Mouse (Mus musculus) kidney, postnatal 4 days (tissue): ENCODE results near the gene Polg.

ENCODE experiments used
- DNase-seq, 2 experiments: peaks; one replicate each; pipeline ENCODE4 v3.0.0; 2021; ENCODE audit warnings: mixed read lengths in 2 of 2

Polg gene

DNA sequence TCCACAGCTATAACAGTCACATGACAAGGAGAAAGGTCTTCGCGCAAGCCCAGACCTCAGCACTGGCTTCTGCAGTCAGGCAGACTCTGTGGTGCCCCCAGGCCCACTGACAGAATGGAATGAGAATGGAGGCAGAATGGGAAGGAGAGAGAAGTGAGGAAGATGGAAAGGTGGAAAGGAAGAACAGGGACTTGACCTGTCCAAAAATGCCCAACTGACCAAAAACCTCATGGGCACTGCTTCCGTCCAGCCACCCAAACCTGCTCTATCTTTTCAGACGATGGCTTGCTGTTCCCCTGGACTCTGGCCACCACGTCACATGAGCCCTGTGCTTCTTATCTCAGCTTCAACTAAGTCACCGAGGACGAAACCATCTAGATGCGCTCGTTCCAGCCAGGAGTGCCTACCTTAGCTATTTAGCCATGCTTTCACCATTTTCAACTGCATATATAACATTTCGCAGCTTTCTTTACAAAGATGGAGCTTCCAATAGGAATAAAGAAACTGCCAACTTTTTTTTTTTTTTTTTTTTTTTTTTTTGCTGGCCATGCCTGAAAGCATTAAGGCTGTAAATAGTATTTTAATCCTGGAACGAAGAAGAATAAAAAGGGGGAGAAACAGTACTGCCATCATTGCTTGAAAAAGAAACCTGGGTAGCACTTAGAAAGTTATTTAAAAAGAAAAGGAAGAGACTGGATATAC is 2.6 kb downstream of the Polg start:
- no peak for DNase-seq

DNA sequence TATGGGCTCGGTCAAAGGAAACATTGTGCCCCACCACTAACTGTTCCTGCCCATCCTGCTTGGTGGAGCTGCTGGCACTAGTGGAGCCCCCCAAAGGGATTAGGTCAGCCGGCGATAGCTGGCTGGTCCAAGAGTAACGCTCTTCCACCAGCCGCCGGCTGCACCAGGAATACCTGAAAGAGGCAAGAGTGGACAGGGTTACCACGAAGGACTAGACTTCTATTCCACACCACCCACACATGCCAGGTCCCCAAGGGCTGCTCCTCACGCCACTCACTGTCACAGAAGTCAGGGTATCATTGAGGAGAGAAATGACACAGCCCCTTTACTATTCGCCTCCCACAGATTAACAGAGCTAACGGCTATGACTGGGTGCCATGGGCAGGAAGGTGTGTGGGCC is 4.4 kb downstream of the Polg start:
- no peak for DNase-seq

DNA sequence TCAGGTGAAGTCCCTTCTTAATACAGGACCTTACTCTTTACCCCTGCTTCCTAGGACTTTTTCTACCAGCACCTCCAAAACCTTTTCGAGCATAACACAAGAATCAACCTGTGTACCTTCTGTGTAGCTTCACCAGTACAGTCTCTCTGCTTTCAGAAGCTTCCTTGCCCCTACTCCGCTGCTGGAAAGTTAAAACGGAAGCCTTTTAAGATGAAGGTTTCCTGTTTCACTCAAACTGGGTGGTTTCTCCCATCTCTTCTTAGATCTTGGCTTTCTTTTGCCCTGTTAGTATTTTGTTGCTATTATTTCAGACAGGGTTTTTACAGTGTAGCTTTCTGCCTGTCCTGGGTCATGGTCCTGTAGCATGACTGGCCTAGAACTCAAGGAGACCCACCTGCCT is 18.7 kb downstream of the Polg start:
- no peak for DNase-seq

DNA sequence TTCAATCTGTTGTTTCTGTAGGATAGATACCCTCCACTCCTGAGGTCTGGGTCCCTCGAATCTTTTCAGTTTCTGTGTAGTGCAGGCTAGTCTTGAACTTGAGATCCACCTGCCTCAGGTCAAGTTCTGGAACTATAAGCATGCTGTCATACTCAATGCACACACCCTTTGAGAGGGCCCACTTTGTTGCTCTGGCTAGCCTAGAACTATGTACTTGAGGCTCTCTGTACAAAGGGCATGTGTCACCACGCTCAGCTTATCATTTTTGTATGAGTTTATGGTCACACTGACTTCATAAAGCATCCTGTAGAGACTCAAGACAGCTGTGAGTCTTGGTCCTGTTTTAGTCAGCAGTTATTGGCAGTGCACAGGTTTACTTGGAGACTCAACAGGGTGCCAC is 19.1 kb downstream of the Polg start:
- DNase-seq = no peak

DNA sequence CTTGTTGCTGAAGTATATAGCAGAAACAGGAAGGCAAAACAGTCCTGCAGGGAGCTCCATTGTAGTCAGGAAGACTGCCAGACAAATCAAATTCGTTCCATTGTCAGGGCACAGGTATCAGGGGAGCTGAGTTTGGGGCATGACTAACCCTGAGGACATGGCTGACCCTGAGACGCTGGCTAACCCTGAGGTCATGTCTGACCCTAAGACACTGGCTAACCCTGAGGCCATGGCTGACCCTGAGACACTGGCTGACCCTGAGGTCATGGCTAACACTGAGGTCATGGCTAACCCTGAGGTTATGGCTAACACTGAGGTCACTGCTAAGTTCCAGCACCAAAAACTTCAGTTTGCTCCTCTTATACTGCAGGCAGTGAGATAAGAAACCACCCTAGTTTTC is 26.1 kb downstream of the Polg start:
- DNase-seq = no peak

DNA sequence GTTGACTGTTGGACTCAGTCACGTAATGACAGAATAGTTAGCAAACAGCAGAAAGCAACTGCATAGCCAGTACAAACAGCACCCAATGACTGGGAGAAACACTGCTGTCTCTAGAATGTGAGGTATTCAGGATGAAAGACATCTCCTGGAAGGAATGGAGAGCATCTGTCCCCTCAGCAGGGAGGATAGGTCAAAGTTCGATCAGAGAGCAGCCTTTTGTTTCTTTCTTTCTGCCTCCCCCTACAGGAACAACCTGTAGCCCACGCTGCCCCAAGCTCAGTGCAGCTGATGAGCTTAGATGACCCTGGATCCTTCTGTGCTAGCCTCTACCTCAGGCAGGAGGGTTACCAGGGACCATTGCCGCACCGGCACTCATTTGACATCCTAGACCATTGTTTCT is 37.9 kb downstream of the Polg start:
- no peak for DNase-seq

DNA sequence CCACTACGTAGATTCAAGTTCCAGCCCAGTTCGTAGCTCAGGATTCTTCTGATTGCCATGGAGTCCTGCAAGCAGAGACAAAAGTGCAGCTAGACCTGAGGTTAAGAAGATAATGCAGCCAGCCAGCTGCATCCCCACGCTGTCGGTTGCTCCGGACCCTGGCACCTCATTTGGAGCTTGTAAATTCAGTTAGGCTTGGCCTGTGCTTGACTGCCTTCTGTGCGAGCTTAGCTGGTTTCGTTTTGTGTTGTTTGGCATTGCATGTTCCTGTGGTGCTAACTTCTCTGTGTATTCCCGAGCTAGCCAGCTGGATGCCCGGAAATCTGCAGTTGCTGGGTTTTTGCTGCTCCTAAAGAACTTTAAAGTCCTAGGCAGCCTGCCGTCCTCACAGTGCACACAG is 40.4 kb downstream of the Polg start:
- DNase-seq = no peak

DNA sequence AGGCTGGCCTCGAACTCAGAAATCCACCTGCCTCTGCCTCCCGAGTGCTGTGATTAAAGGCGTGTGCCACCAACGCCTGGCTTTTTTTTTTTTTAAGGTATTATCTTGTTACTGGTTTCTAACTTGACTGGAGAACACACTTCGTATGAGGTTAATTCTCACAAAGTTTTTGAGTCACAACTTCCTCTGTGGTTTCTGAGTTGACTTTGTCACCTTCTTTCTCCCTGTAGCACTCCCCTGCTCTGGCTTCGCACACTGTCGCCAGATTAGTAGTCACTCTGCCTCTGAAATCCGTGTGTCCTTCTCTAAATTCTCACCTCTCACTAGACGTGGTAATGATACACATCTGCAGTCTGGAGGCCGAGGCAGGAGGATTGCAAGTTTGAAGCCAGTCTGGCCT is 43.3 kb downstream of the Polg start:
- DNase-seq = no peak

DNA sequence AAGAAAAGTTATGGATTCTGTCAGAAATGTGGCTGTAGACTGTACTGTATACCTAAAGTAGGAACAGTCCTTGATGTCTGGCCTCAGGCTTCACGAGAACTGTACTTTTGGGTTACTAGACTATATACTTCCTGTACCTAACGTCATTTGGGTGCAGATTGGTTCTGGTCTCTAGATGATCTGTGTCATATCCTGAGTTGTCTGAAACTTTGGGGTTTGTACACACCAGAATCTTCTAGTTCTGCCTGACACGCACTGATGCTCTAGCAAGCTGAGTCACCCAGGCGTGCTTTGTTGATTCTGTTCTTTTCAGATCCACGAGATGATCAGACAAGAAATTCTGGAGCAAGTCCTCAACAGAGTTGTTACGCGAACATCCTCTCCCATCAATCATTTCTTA is 46.2 kb downstream of the Polg start:
- no peak for DNase-seq

DNA sequence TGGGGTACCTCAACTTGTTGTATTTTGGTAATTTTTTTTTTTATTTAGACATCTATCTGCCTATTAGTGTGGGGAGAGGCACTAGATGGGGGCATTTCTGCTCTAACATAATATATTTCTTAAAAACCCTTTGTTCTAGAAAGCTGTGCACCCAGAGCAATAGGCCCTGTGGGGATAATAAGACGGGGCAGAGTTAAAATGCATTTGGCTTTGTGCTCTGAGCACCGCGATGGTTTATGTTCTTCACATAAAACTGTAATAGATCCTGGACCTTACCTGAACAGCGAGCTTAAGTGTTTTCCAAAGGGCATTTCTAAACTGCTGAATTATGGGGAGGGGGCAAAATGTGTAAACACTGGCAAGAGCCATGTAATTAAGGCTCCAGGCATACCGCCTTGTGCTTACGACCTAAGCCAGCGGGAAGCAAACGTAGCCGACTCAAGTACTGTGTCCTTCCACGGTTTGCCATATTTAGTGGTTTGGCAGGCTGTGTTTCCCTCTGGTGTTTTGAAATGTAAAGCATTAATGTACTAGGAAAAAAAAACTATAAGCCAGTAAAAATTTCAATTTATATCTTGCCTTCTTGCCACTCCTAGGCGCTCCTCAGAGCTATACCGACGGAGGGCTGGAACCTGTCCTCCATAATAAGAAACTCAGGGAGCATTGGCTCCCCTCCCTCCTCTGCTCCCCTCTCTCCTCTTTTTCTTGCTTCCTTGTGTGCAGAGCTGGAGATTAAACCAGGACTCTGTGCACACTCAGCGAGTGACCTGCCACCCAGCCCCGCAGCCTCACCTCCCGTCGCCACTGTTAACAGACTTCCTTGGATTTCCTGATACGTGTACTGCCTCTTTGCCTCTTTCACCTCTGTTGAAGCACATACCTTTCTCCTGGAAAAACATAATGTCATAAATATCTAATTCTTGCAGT is 51.5 kb downstream of the Polg start:
- DNase-seq = no peak

DNA sequence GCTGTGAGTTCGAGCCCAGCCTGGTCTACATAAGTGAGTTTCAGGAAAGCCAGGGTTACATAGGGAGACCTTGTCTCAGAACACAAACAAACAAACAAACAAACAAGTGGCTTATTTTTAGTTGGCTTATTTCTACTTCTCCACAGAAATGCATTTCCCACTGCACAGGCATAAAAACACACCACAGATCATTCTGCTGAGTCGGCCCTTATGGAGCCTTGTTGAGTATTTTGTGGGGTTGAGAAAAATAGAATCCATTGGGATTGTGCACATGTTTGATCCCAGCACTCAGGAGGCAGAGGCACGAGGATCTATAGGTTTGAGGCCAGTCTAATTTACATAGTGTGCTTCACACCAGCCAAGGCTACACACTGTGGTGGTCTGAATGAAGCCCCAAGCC is 65.9 kb downstream of the Polg start:
- no peak for DNase-seq

DNA sequence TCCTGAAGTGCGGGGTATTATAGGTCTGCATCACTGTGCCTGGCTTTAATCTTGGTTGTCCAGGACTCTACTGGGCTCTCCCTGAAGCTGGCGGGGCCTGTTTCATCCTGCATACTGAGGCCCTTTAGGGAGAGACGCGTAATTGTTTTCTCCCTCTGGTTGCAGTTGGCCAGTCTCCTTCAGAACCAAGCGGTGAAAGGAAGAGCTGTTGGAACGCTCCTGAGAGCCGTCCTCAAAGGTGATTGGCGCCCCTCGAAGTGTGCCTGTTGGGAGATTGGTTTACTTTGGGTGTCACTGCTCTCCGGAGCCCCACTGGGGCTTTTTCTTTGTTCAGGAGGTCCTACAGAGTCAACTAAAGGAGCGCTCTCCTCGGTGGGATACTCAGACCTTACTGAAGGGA is 67.2 kb downstream of the Polg start:
- no peak for DNase-seq

DNA sequence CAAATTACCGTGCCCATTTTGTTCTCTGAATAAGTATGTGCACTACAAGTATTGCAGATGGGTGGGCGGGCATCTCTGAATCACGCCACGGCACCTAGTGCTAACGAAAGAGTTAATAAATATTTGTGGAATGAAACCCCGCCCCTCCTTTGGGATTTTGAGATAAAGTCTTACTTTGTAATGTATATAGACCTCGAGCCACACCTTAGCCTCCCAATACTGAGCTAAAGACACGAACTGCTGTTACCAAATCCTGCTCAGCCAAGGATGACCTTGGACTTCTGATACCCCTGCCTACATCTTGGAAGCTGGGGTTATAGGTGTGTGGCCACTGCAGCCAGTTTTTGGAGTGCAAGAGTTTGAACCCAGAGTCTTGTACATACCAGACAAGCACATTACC is 67.7 kb downstream of the Polg start:
- no peak for DNase-seq

DNA sequence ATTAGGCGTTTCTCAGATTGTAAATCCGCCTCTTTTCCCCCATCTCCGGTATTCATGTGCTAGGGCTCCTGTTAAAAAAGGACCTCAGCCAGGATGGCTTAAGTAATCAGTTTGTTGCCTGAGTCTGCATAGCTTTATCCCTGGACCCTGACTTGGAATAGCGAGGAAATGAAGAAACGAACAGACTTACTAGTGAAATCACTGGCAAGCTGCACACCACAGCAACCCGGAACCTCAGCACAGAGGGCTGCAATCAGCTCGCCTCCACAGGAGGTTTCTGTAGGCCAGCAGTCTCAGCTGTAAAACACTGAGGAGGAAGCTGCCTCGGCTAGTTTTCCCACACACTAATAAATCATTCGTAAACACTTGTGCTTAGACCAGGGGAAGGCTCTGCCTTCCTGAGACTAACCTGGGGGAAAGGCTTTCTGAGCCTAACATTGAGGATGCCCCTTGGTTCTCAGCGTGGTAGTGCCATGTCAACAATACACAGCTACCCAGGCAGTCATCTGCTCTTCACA is 68.7 kb downstream of the Polg start:
- no peak for DNase-seq
